Mouse (Mus musculus): Measurements from ENCODE around the gene Myo18a. TPM values are rescaled to one million over a fixed set of nuclear protein-coding genes. Genes with fewer than 3 reads are reported as not detected.

Myo18a gene
- total RNA-seq, 1 experiment = 33.3 TPM

- Histone ChIP-seq H3K27ac (ENCODE audit: insufficient read depth, low read depth, low read length, poor library complexity, severe bottlenecking) (no peak overlapping the region), H3K9me3 (ENCODE audit: control insufficient read depth, insufficient read depth, low read depth, low read length) (no peaks in the 10 kb centered on the region), H3K9ac (ENCODE audit: insufficient read depth, low read depth, low read length, poor library complexity, severe bottlenecking) (no peak overlapping the region), H3K4me1 (ENCODE audit: control insufficient read depth in 2 of 2, insufficient read depth in 2 of 2, low read length in 2 of 2, poor library complexity in 1 of 2) (peaks cover 2 to 16% of the 10 kb centered on the region in 2 experiments; a peak in 2 of 4 replicates), H3K36me3 (ENCODE audit: control insufficient read depth, insufficient read depth, low read length, poor library complexity, severe bottlenecking) (peaks cover 26% of the 10 kb centered on the region), H3K4me3 (ENCODE audit: insufficient read depth in 1 of 2, low read depth in 1 of 2, low read length in 2 of 2, poor library complexity in 1 of 2, severe bottlenecking in 1 of 2) (no peak overlapping the region)
- DNase-seq (ENCODE audit: low read depth, low spot score) = peak; percentile 72
- in situ Hi-C loops (cut with MboI; ENCODE audit: low sequenced_read_pairs in 2 of 2, unreplicated experiment in 2 of 2) = loop anchor here (5.0 kb wide), 2 partner anchors 136 to 146 kb away; no protein-coding TSS in a partner anchor
- TF ChIP-seq MAFK (IDR thresholded peaks at IDR 0.05; ENCODE audit: insufficient read depth, low read depth, low read length) (no peak), ZC3H11A (IDR thresholded peaks at IDR 0.05; ENCODE audit: borderline replicate concordance, low read depth, low read length) (peak; percentile 52; the same call in 1 of the 2 replicates), CHD2 (IDR thresholded peaks at IDR 0.05; ENCODE audit: low read depth, low read length) (no peak), ZNF384 (IDR thresholded peaks at IDR 0.05; ENCODE audit: low read depth, low read length) (no peak)
Observed at GRCm38 (mm10) chr11:77825853-77826252, 62.8 kb downstream of the Myo18a start.

GRCm38 (mm10) chr11:77826311-77826710 is 63.3 kb downstream of the Myo18a start:
- H3K4me1 ChIP-seq (ENCODE audit: control insufficient read depth in 2 of 2, insufficient read depth in 2 of 2, low read length in 2 of 2, poor library complexity in 1 of 2) = peaks cover 2 to 17% of the 10 kb centered on the region in 2 experiments; a peak in 2 of 4 replicates
- DNase-seq (ENCODE audit: low read depth, low spot score) = no peak
- H3K36me3 ChIP-seq (ENCODE audit: control insufficient read depth, insufficient read depth, low read length, poor library complexity, severe bottlenecking) = peaks cover 28% of the 10 kb centered on the region
- H3K4me3 ChIP-seq (ENCODE audit: insufficient read depth in 1 of 2, low read depth in 1 of 2, low read length in 2 of 2, poor library complexity in 1 of 2, severe bottlenecking in 1 of 2) = no peak overlapping the region
- in situ Hi-C loops (cut with MboI; ENCODE audit: low sequenced_read_pairs in 2 of 2, unreplicated experiment in 2 of 2) = loop anchor here (5.0 kb wide), 2 partner anchors 136 to 146 kb away; no protein-coding TSS in a partner anchor
- H3K9me3 ChIP-seq (ENCODE audit: control insufficient read depth, insufficient read depth, low read depth, low read length) = no peaks in the 10 kb centered on the region
- no peak overlapping the region for H3K27ac ChIP-seq (ENCODE audit: insufficient read depth, low read depth, low read length, poor library complexity, severe bottlenecking)
- TF ChIP-seq MAFK (IDR thresholded peaks at IDR 0.05; ENCODE audit: insufficient read depth, low read depth, low read length) = no peak
- no peak for TF ChIP-seq CHD2 (IDR thresholded peaks at IDR 0.05; ENCODE audit: low read depth, low read length)
- TF ChIP-seq ZNF384 (IDR thresholded peaks at IDR 0.05; ENCODE audit: low read depth, low read length) = no peak
- H3K9ac ChIP-seq (ENCODE audit: insufficient read depth, low read depth, low read length, poor library complexity, severe bottlenecking) = no peak overlapping the region

DNA sequence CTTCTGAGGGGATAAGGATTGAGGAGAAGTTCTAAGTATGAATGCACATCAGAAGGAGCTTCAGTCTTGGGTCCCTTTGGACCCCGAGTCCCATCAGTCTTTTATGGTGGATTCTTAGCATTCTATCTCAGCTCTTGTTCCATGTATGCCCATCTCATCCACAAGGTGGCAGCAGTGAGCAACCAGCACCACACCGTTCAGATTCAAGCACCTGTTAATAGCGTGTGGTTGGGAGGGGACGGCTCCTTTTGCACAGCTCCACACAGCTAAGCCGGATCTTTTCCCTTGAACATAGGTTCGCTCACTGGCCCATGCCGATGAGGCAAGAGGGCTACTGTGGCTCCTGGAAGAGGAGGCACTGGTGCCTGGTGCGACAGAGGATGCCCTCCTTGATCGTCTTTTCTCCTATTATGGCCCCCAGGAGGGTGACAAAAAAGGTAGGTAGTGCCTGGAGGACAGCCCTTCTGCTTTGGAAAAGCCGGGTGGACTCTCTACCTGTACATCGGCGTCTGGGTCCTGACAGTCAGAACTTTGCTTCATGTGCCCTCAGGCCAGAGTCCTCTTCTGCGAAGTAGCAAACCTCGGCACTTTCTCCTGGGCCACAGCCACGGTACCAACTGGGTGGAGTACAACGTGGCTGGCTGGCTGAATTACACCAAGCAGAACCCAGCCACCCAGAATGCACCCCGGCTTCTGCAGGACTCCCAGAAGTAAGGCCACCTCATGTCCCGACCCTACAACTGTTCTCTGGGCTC is 64.4 kb downstream of the Myo18a start:
- DNase-seq (ENCODE audit: low read depth, low spot score) = peak; percentile 85
- Histone ChIP-seq H3K4me3 (ENCODE audit: insufficient read depth in 1 of 2, low read depth in 1 of 2, low read length in 2 of 2, poor library complexity in 1 of 2, severe bottlenecking in 1 of 2) (no peak overlapping the region), H3K27ac (ENCODE audit: insufficient read depth, low read depth, low read length, poor library complexity, severe bottlenecking) (no peak overlapping the region), H3K9me3 (ENCODE audit: control insufficient read depth, insufficient read depth, low read depth, low read length) (no peaks in the 10 kb centered on the region), H3K9ac (ENCODE audit: insufficient read depth, low read depth, low read length, poor library complexity, severe bottlenecking) (no peak overlapping the region), H3K36me3 (ENCODE audit: control insufficient read depth, insufficient read depth, low read length, poor library complexity, severe bottlenecking) (peaks cover 28% of the 10 kb centered on the region), H3K4me1 (ENCODE audit: control insufficient read depth in 2 of 2, insufficient read depth in 2 of 2, low read length in 2 of 2, poor library complexity in 1 of 2) (peaks cover 0 to 11% of the 10 kb centered on the region in 2 experiments; a peak in 1 of 4 replicates)
- in situ Hi-C loops (cut with MboI; ENCODE audit: low sequenced_read_pairs in 2 of 2, unreplicated experiment in 2 of 2) = loop anchor here (5.0 kb wide), 2 partner anchors 135 to 145 kb away; no protein-coding TSS in a partner anchor
- TF ChIP-seq CHD2 (IDR thresholded peaks at IDR 0.05; ENCODE audit: low read depth, low read length) = no peak
- no peak for TF ChIP-seq MAFK (IDR thresholded peaks at IDR 0.05; ENCODE audit: insufficient read depth, low read depth, low read length)
- no peak for TF ChIP-seq HCFC1 (IDR thresholded peaks at IDR 0.05; ENCODE audit: borderline replicate concordance, insufficient read depth, low read length)
- TF ChIP-seq ZC3H11A (IDR thresholded peaks at IDR 0.05; ENCODE audit: borderline replicate concordance, low read depth, low read length) = peak; percentile 61
- TF ChIP-seq ZNF384 (IDR thresholded peaks at IDR 0.05; ENCODE audit: low read depth, low read length) = no peak

GRCm38 (mm10) chr11:77828163-77828562 is 65.1 kb downstream of the Myo18a start:
- Histone ChIP-seq H3K4me1 (ENCODE audit: control insufficient read depth in 2 of 2, insufficient read depth in 2 of 2, low read length in 2 of 2, poor library complexity in 1 of 2) (peaks cover 0 to 11% of the 10 kb centered on the region in 2 experiments; a peak in 1 of 4 replicates), H3K36me3 (ENCODE audit: control insufficient read depth, insufficient read depth, low read length, poor library complexity, severe bottlenecking) (peaks cover 28% of the 10 kb centered on the region), H3K9me3 (ENCODE audit: control insufficient read depth, insufficient read depth, low read depth, low read length) (no peaks in the 10 kb centered on the region), H3K9ac (ENCODE audit: insufficient read depth, low read depth, low read length, poor library complexity, severe bottlenecking) (no peak overlapping the region), H3K27ac (ENCODE audit: insufficient read depth, low read depth, low read length, poor library complexity, severe bottlenecking) (no peak overlapping the region), H3K4me3 (ENCODE audit: insufficient read depth in 1 of 2, low read depth in 1 of 2, low read length in 2 of 2, poor library complexity in 1 of 2, severe bottlenecking in 1 of 2) (no peak overlapping the region)
- TF ChIP-seq ZNF384 (IDR thresholded peaks at IDR 0.05; ENCODE audit: low read depth, low read length) (no peak), ZC3H11A (IDR thresholded peaks at IDR 0.05; ENCODE audit: borderline replicate concordance, low read depth, low read length) (0 out of 2 replicates have a peak, but pooled peaks have one; percentile 9)
- no peak for DNase-seq (ENCODE audit: low read depth, low spot score)
- in situ Hi-C loops (cut with MboI; ENCODE audit: low sequenced_read_pairs in 2 of 2, unreplicated experiment in 2 of 2) = loop anchor here (5.0 kb wide), 2 partner anchors 134 to 144 kb away; no protein-coding TSS in a partner anchor

Data from ES-E14 (cell line).